Comparison of ENCODE assay signal across 14 mouse cellular contexts in genomic region chr16:95218783-95219182, GRCm38 (mm10). TPM values are rescaled to one million over a fixed set of nuclear protein-coding genes. Genes with fewer than 3 reads are reported as not detected.
"Had no signal": no experiment of that assay in that cellular context is flagged by ENCODE, and none has a peak within 500 bp of the region (broad histone marks: within the 10 kb centered on the region; RNA-seq: fewer than 3 reads in every experiment).

No protein-coding gene starts in this region.

- H3K36me3 ChIP-seq: limb, embryonic 12.5 days; liver, embryonic 13.5 days; lung, embryonic 15.5 days; midbrain, embryonic 12.5 days; neural tube, embryonic 15.5 days had no signal

- DNase-seq: kidney, adult 9 months; kidney, postnatal 36 days; liver; liver, embryonic 13.5 days; liver, postnatal 0 days; lung, postnatal 14 days; right cerebral cortex, adult 18-20 months had no signal

- H3K27me3 ChIP-seq: limb, embryonic 12.5 days; liver, embryonic 13.5 days; lung, embryonic 15.5 days; midbrain, embryonic 12.5 days; neural tube, embryonic 15.5 days had no signal

- H3K4me3 ChIP-seq: limb, embryonic 12.5 days; liver, embryonic 13.5 days; lung, embryonic 15.5 days; midbrain, embryonic 12.5 days; neural tube, embryonic 15.5 days had no signal

- H3K9me3 ChIP-seq: limb, embryonic 12.5 days; liver, embryonic 13.5 days; lung, embryonic 15.5 days; midbrain, embryonic 12.5 days; neural tube, embryonic 15.5 days had no signal

- ATAC-seq: intestine, postnatal 0 days; liver, postnatal 0 days had no signal

- H3K4me1 ChIP-seq: limb, embryonic 12.5 days; liver, embryonic 13.5 days; midbrain, embryonic 12.5 days; neural tube, embryonic 15.5 days had no signal

RNA-seq across cellular contexts. Expression of gene Kcnj15, which starts 38.6 kb away (rescaled TPM):
- total RNA-seq: midbrain, postnatal 0 days had no signal
- polyA plus RNA-seq: macrophage had no signal
